Mouse (Mus musculus): ENCODE measurements around the gene Tob2. TPM values are rescaled to one million over a fixed set of nuclear protein-coding genes. Genes with fewer than 3 reads are reported as not detected.

Gene Tob2
- total RNA-seq, 2 experiments from 2014 or later = 20.3 to 38.2 TPM

GRCm38 (mm10) chr15:81864238-81864637, 5.6 kb upstream of the Tob2 start:
- ATAC-seq (ENCODE audit: poor library complexity, severe bottlenecking) = no peak

GRCm38 (mm10) chr15:81860471-81861135, 2.0 kb upstream of the Tob2 start:
- ATAC-seq (ENCODE audit: poor library complexity, severe bottlenecking) = no peak

GRCm38 (mm10) chr15:81859330-81860255, 997 bp upstream of the Tob2 start:
- peak; percentile 55 for ATAC-seq (ENCODE audit: poor library complexity, severe bottlenecking)

- peak; percentile 65 for ATAC-seq (ENCODE audit: poor library complexity, severe bottlenecking)
Observed at GRCm38 (mm10) chr15:81858138-81858516, 469 bp downstream of the Tob2 start.

- peak; percentile 4 for ATAC-seq (ENCODE audit: poor library complexity, severe bottlenecking)
Observed at GRCm38 (mm10) chr15:81857724-81858116, 876 bp downstream of the Tob2 start.

- no peak for ATAC-seq (ENCODE audit: poor library complexity, severe bottlenecking)
Observed at GRCm38 (mm10) chr15:81856938-81857723, 1.5 kb downstream of the Tob2 start.

- ATAC-seq (ENCODE audit: poor library complexity, severe bottlenecking) = peak; percentile 59
Observed at GRCm38 (mm10) chr15:81856030-81856790, 2.4 kb downstream of the Tob2 start.

GRCm38 (mm10) chr15:81853081-81853480, 5.5 kb downstream of the Tob2 start:
- ATAC-seq (ENCODE audit: poor library complexity, severe bottlenecking) = no peak

- ATAC-seq (ENCODE audit: poor library complexity, severe bottlenecking) = no peak
Observed at GRCm38 (mm10) chr15:81852411-81853000, 6.1 kb downstream of the Tob2 start.

- peak; percentile 70 for ATAC-seq (ENCODE audit: poor library complexity, severe bottlenecking)
Observed at GRCm38 (mm10) chr15:81851375-81851774, 7.2 kb downstream of the Tob2 start.

- ATAC-seq (ENCODE audit: poor library complexity, severe bottlenecking) = no peak
Observed at GRCm38 (mm10) chr15:81850718-81851117, 7.9 kb downstream of the Tob2 start.

- ATAC-seq (ENCODE audit: poor library complexity, severe bottlenecking) = no peak
Observed at GRCm38 (mm10) chr15:81849104-81849503, 9.5 kb downstream of the Tob2 start.

GRCm38 (mm10) chr15:81848301-81848700, 10.3 kb downstream of the Tob2 start:
- ATAC-seq (ENCODE audit: poor library complexity, severe bottlenecking) = peak; percentile 77

- no peak for ATAC-seq (ENCODE audit: poor library complexity, severe bottlenecking)
Observed at GRCm38 (mm10) chr15:81847861-81848260, 10.7 kb downstream of the Tob2 start.

- no peak for ATAC-seq (ENCODE audit: poor library complexity, severe bottlenecking)
Observed at GRCm38 (mm10) chr15:81847161-81847560, 11.4 kb downstream of the Tob2 start.

- no peak for ATAC-seq (ENCODE audit: poor library complexity, severe bottlenecking)
Observed at GRCm38 (mm10) chr15:81846755-81847154, 11.8 kb downstream of the Tob2 start.

GRCm38 (mm10) chr15:81845724-81846123, 12.9 kb downstream of the Tob2 start:
- ATAC-seq (ENCODE audit: poor library complexity, severe bottlenecking) = peak; percentile 61

- no peak for ATAC-seq (ENCODE audit: poor library complexity, severe bottlenecking)
Observed at GRCm38 (mm10) chr15:81845033-81845625, 13.5 kb downstream of the Tob2 start.

GRCm38 (mm10) chr15:81842275-81842674, 16.3 kb downstream of the Tob2 start:
- no peak for ATAC-seq (ENCODE audit: poor library complexity, severe bottlenecking)

GRCm38 (mm10) chr15:81840306-81840705, 18.3 kb downstream of the Tob2 start:
- ATAC-seq (ENCODE audit: poor library complexity, severe bottlenecking) = no peak

Data from megakaryocyte, adult 5-6 weeks (primary cell).